Mouse (Mus musculus): ENCODE results near the gene Ebf3.

DNA sequence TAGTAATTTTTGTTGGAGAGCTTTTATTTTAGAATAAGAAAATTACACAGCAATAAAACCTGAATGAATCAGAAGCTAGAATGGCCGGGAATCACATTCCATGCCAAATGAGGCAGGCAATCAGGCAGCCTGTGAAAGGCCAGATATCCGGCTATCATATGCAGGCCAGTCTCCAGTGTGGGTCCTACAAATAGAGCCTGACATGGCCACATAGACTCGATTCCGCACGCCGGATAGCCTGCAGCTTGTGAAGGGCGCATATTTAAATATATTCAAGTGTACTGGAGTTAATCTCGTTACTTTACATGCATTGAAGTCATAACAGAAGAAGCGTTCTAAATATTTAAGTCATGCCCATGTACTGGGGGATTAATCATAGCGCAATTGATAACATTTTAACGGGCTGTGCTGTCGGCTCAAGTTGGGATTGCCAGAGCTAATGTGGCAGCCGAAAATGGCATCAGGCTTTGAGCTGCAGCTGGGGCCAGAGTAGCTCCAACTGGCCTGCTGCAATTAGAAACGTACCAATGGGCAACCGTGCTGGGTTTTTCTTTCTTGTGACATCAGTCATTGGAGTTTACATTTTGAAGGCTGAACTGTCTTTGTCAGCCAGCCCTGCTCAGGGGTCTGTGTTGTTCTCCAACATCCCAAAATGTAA lies 104.4 kb downstream of the Ebf3 start:
- TF ChIP-seq CTCF (IDR thresholded peaks at IDR 0.05; ENCODE audit: low read depth) = no peak
- TF ChIP-seq EP300 (IDR thresholded peaks at IDR 0.05; ENCODE audit: low read depth) = no peak
